Comparison of ENCODE assay signal across 15 mouse cellular contexts in the genomic region with DNA sequence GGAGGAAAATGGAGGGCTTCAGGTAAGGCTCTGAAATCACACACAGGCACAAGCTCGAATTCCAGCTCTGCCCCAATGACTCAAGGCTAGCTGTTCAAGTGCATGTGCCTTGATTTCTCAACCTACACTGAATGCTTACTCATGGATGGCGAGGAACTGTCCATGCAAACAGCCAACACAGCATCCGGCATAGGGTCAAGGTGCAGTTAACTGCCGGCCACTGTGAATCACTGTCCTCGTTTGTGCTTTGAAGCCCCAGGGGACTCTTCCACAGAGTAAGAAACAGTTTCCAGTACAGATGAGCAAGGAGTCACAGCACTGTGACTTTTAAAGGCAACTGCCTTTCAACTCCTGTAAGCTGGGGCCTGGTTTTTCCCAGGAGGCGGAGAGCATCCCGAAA. TPM values are rescaled to one million over a fixed set of nuclear protein-coding genes. Genes with fewer than 3 reads are reported as not detected.
DNase-seq lines count a peak whose midpoint lies in the region; ATAC-seq and TF ChIP-seq lines count a peak whose summit lies in the region.
"Had no signal": no experiment of that assay in that cellular context is flagged by ENCODE, and none has a peak within 500 bp of the region (broad histone marks: within the 10 kb centered on the region; RNA-seq: fewer than 3 reads in every experiment).

No protein-coding gene starts in this region.

- H3K9me3 ChIP-seq in lung, postnatal 0 days (ENCODE audit: low read length): no peaks in the 10 kb centered on the region
- no peaks in the 10 kb centered on the region for H3K9me3 ChIP-seq in kidney, embryonic 16.5 days (ENCODE audit: low read length)
- H3K9me3 ChIP-seq in liver, embryonic 15.5 days (replicated peaks): no peaks in the 10 kb centered on the region
- H3K9me3 ChIP-seq: limb, embryonic 13.5 days; neural tube, embryonic 13.5 days had no signal

- no peak overlapping the region for H3K9ac ChIP-seq in lung, postnatal 0 days (replicated peaks; ENCODE audit: low read depth)
- no peak overlapping the region for H3K9ac ChIP-seq in kidney, embryonic 16.5 days (replicated peaks; ENCODE audit: low read length)
- H3K9ac ChIP-seq in liver, embryonic 15.5 days: no peak overlapping the region
- H3K9ac ChIP-seq: limb, embryonic 13.5 days; neural tube, embryonic 13.5 days had no signal

- no peaks in the 10 kb centered on the region for H3K4me1 ChIP-seq in lung, postnatal 0 days (ENCODE audit: insufficient read depth, low read depth, low read length)
- 0 out of 2 replicates have a peak, but pooled peaks cover 4% of the 10 kb centered on the region for H3K4me1 ChIP-seq in kidney, embryonic 16.5 days (ENCODE audit: insufficient read depth, low read length)
- peaks cover 13% of the 10 kb centered on the region; the same call in 1 of the 2 replicates for H3K4me1 ChIP-seq in liver, embryonic 15.5 days (replicated peaks)
- H3K4me1 ChIP-seq: limb, embryonic 13.5 days had no signal

- no peak overlapping the region for H3K27ac ChIP-seq in lung, postnatal 0 days (ENCODE audit: low read length)
- H3K27ac ChIP-seq in kidney, embryonic 16.5 days (ENCODE audit: low read length): 0 out of 2 replicates have a peak overlapping the region, but pooled peaks have one; percentile 25
- H3K27ac ChIP-seq in liver, embryonic 15.5 days (replicated peaks): peak overlapping the region; percentile 29; the same call in 1 of the 2 replicates
- H3K27ac ChIP-seq: hindbrain, postnatal 0 days; limb, embryonic 13.5 days had no signal

- 76% methylated on average over 7 of the region's 7 CpGs for WGBS in lung, postnatal 0 days
- 53% methylated on average over 7 of the region's 7 CpGs for WGBS in kidney, embryonic 16.5 days
- 62% methylated on average over 7 of the region's 7 CpGs for WGBS in liver, embryonic 15.5 days (ENCODE audit: insufficient replicate concordance)

- no peaks in the 10 kb centered on the region for H3K27me3 ChIP-seq in lung, postnatal 0 days (replicated peaks; ENCODE audit: insufficient read depth, low read length)
- H3K27me3 ChIP-seq in kidney, embryonic 16.5 days (ENCODE audit: insufficient read depth, low read length): no peaks in the 10 kb centered on the region
- no peaks in the 10 kb centered on the region for H3K27me3 ChIP-seq in liver, embryonic 15.5 days
- H3K27me3 ChIP-seq: CH12.LX; limb, embryonic 13.5 days; neural tube, embryonic 13.5 days had no signal

- no peak overlapping the region for H3K4me3 ChIP-seq in lung, postnatal 0 days (ENCODE audit: low read depth, low read length)
- no peak overlapping the region for H3K4me3 ChIP-seq in kidney, embryonic 16.5 days (ENCODE audit: low read length)
- no peak overlapping the region for H3K4me3 ChIP-seq in liver, embryonic 15.5 days (replicated peaks)
- H3K4me3 ChIP-seq: erythroblast, embryonic 14.5 days; limb, embryonic 13.5 days; neural tube, embryonic 13.5 days had no signal

- H3K4me2 ChIP-seq in lung, postnatal 0 days (replicated peaks; ENCODE audit: low read depth, low read length): no peak overlapping the region
- no peak overlapping the region for H3K4me2 ChIP-seq in kidney, embryonic 16.5 days (replicated peaks; ENCODE audit: low read depth, low read length)
- no peak overlapping the region for H3K4me2 ChIP-seq in liver, embryonic 15.5 days
- H3K4me2 ChIP-seq: limb, embryonic 13.5 days; neural tube, embryonic 13.5 days had no signal

- peak; percentile 33; the same call in 1 of the 2 replicates for ATAC-seq in lung, postnatal 0 days
- no peak for ATAC-seq in kidney, embryonic 16.5 days (ENCODE audit: low FRiP score, low TSS enrichment)
- peak; percentile 62; the same call in 1 of the 2 replicates for ATAC-seq in liver, embryonic 15.5 days (ENCODE audit: insufficient read depth)
- ATAC-seq: midbrain, embryonic 16.5 days had no signal

- TF ChIP-seq CTCF in lung, postnatal 0 days (IDR thresholded peaks at IDR 0.05): no peak

- peaks cover 4% of the 10 kb centered on the region; the same call in 1 of the 2 replicates for H3K36me3 ChIP-seq in lung, postnatal 0 days (ENCODE audit: insufficient read depth, low read length)
- peaks cover 18% of the 10 kb centered on the region for H3K36me3 ChIP-seq in kidney, embryonic 16.5 days (ENCODE audit: insufficient read depth, low read length)
- H3K36me3 ChIP-seq in liver, embryonic 15.5 days (replicated peaks): peaks cover 16% of the 10 kb centered on the region

- DNase-seq in lung, postnatal 0 days (ENCODE audit: low spot score): peak; percentile 20
- no peak for DNase-seq in lung, adult 18-20 months
- DNase-seq in adrenal gland, adult 2 months: peak; percentile 91
- no peak for DNase-seq in thymus, postnatal 0 days (ENCODE audit: low spot score)
- DNase-seq in MN1 (ENCODE audit: low spot score): no peak
- DNase-seq in layer of hippocampus, adult 8-10 months (ENCODE audit: low spot score in 2 of 2): no peak

- TF ChIP-seq EP300 in lung, postnatal 0 days (IDR thresholded peaks at IDR 0.05): no peak

RNA-seq across cellular contexts. Expression of a gene that starts 36.1 kb away (rescaled TPM):
- 29.3 and 34.2 TPM in 2 replicates for polyA plus RNA-seq in lung, postnatal 0 days (2015; fragmentation: Nextera tagmentation; extraction: Ambion mirVana)
- 10 to 100 TPM; 76.9 to 91.2 TPM for total RNA-seq in adrenal gland, adult 2 months (2021)
- 204 and 210 TPM in 2 replicates for polyA plus RNA-seq in adrenal gland, adult 2 months (2012; rRNA removed)
- 49.6 and 60.1 TPM in 2 replicates for polyA plus RNA-seq in kidney, embryonic 16.5 days (2015; fragmentation: Nextera tagmentation; extraction: Ambion mirVana)
- polyA plus RNA-seq in liver, embryonic 15.5 days (2015; fragmentation: Nextera tagmentation; extraction: Ambion mirVana): 7.8 and 10.2 TPM in 2 replicates
- polyA plus RNA-seq in thymus, postnatal 0 days (2015; fragmentation: Nextera tagmentation; extraction: Ambion mirVana): 4.1 TPM in 2 replicates
- 10 to 100 TPM; 58.8 to 73.3 (median 62.6) TPM for total RNA-seq in layer of hippocampus, adult 8-10 months (2022)
- total RNA-seq: common myeloid progenitor, adult 5-6 weeks had no signal

Comparison
In these comparisons a context has a peak if more than half of its experiments do, and no peak if none do; other contexts are left out.
1. DNase-seq: peak in lung, postnatal 0 days (single experiment) and adrenal gland, adult 2 months (single experiment); none in lung, adult 18-20 months (0 of 2), thymus, postnatal 0 days (single experiment), MN1 (single experiment) and layer of hippocampus, adult 8-10 months (0 of 2).